Comparison of ENCODE assay signal across 9 mouse cellular contexts in genomic region chr15:80160726-80161125, GRCm38 (mm10). TPM values are rescaled to one million over a fixed set of nuclear protein-coding genes. Genes with fewer than 3 reads are reported as not detected.
DNase-seq lines count a peak whose midpoint lies in the region; ATAC-seq and TF ChIP-seq lines count a peak whose summit lies in the region.
"Had no signal": no experiment of that assay in that cellular context is flagged by ENCODE, and none has a peak within 500 bp of the region (broad histone marks: within the 10 kb centered on the region; RNA-seq: fewer than 3 reads in every experiment).

No protein-coding gene starts in this region.

- no peak for ATAC-seq in hindbrain, embryonic 16.5 days

- peaks cover 59% of the 10 kb centered on the region for H3K4me1 ChIP-seq in hindbrain, embryonic 10.5 days (replicated peaks)
- H3K4me1 ChIP-seq in hindbrain, embryonic 16.5 days (ENCODE audit: control insufficient read depth, insufficient read depth, low read depth, low read length): peaks cover 2% of the 10 kb centered on the region; the same call in 1 of the 2 replicates

- DNase-seq in hindbrain, embryonic 10.5 days (ENCODE audit: low spot score): no peak
- peak; percentile 55 for DNase-seq in 3T3-L1 (ENCODE audit: low read depth, low spot score)
- DNase-seq in gastrocnemius, postnatal 25 days: peak; percentile 51
- DNase-seq in MN1 (ENCODE audit: low spot score): no peak
- no peak for DNase-seq in right cerebral cortex, postnatal 25 days

- 86% methylated on average over 4 of the region's 4 CpGs for WGBS in hindbrain, embryonic 10.5 days
- WGBS in hindbrain, embryonic 16.5 days: 94% methylated on average over 4 of the region's 4 CpGs

- no peak overlapping the region for H3K4me2 ChIP-seq in hindbrain, embryonic 16.5 days (ENCODE audit: low read length)
- H3K4me2 ChIP-seq: neural tube, embryonic 12.5 days had no signal

- peaks cover 80% of the 10 kb centered on the region for H3K36me3 ChIP-seq in hindbrain, embryonic 10.5 days
- peaks cover 35% of the 10 kb centered on the region for H3K36me3 ChIP-seq in hindbrain, embryonic 16.5 days (ENCODE audit: control insufficient read depth, insufficient read depth, low read length)
- peaks cover 59% of the 10 kb centered on the region for H3K36me3 ChIP-seq in C2C12 (ENCODE audit: control insufficient read depth, insufficient read depth)

- peak overlapping the region; percentile 78 for H3K27ac ChIP-seq in hindbrain, embryonic 10.5 days
- no peak overlapping the region; the same call in 1 of the 2 replicates for H3K27ac ChIP-seq in hindbrain, embryonic 16.5 days (ENCODE audit: low read depth, low read length)
- H3K27ac ChIP-seq: neural tube, embryonic 12.5 days had no signal

- no peaks in the 10 kb centered on the region for H3K79me3 ChIP-seq in C2C12 (ENCODE audit: low read depth)

- no peaks in the 10 kb centered on the region for H3K9me3 ChIP-seq in hindbrain, embryonic 10.5 days
- no peaks in the 10 kb centered on the region for H3K9me3 ChIP-seq in hindbrain, embryonic 16.5 days (ENCODE audit: control insufficient read depth, low read length)
- H3K9me3 ChIP-seq: neural tube, embryonic 12.5 days had no signal

- TF ChIP-seq CTCF in C2C12 (IDR thresholded peaks at IDR 0.05; ENCODE audit: control insufficient read depth, insufficient read depth, insufficient read length): no peak

- H3K79me2 ChIP-seq in C2C12 (ENCODE audit: control insufficient read depth, insufficient read depth): no peaks in the 10 kb centered on the region

- no peak overlapping the region for H3K9ac ChIP-seq in hindbrain, embryonic 16.5 days (ENCODE audit: low read depth, low read length)
- H3K9ac ChIP-seq: neural tube, embryonic 12.5 days had no signal

- H3K27me3 ChIP-seq in hindbrain, embryonic 10.5 days (ENCODE audit: insufficient read depth, poor library complexity, severe bottlenecking): no peaks in the 10 kb centered on the region
- no peaks in the 10 kb centered on the region for H3K27me3 ChIP-seq in hindbrain, embryonic 16.5 days (replicated peaks; ENCODE audit: control insufficient read depth, insufficient read depth, low read length)
- H3K27me3 ChIP-seq in C2C12 (ENCODE audit: control insufficient read depth, insufficient read depth, insufficient read length): no peaks in the 10 kb centered on the region
- H3K27me3 ChIP-seq: neural tube, embryonic 12.5 days had no signal

- H3K4me3 ChIP-seq in hindbrain, embryonic 10.5 days: no peak overlapping the region
- no peak overlapping the region for H3K4me3 ChIP-seq in hindbrain, embryonic 16.5 days (ENCODE audit: low read length)
- H3K4me3 ChIP-seq in C2C12 (ENCODE audit: insufficient read depth, poor library complexity, severe bottlenecking): no peak overlapping the region
- H3K4me3 ChIP-seq: neural tube, embryonic 12.5 days had no signal

- peak overlapping the region; percentile 35 for H3ac ChIP-seq in C2C12 (ENCODE audit: control insufficient read depth, insufficient read length, low read depth)

TF ChIP-seq in C2C12, 6 proteins besides CTCF, POLR2A, EP300 and RAD21:
- TF ChIP-seq USF1 (IDR thresholded peaks at IDR 0.05; ENCODE audit: low read depth): no peak
- TF ChIP-seq MYOD1 (IDR thresholded peaks at IDR 0.05; ENCODE audit: control insufficient read depth, insufficient read length, low read depth): no peak
- no peak for TF ChIP-seq MAX (IDR thresholded peaks at IDR 0.05)
- TF ChIP-seq MYOG (IDR thresholded peaks at IDR 0.05; ENCODE audit: control insufficient read depth, extremely low read depth, insufficient read length): no peak
- TF ChIP-seq FOSL1 (IDR thresholded peaks at IDR 0.05; ENCODE audit: insufficient read depth, low read length, poor library complexity, severe bottlenecking): no peak
- no peak for TF ChIP-seq CEBPB (IDR thresholded peaks at IDR 0.05; ENCODE audit: low read depth)

RNA-seq across cellular contexts. Expression of gene Mgat3, which starts 12.8 kb away (rescaled TPM):
- 6.3 and 8.6 TPM in 2 replicates for polyA plus RNA-seq in hindbrain, embryonic 10.5 days (2016; fragmentation: Nextera tagmentation; extraction: Ambion mirVana)
- 15.7 and 15.8 TPM in 2 replicates for polyA plus RNA-seq in hindbrain, embryonic 16.5 days (2015; fragmentation: Nextera tagmentation; extraction: Ambion mirVana)
- polyA plus RNA-seq in C2C12 (2012; fragmentation: generic; extraction: Trizol): 19.2 TPM
- total RNA-seq in gastrocnemius, postnatal 25 days (2021): 1 to 10 TPM in 1 of 2 experiments, under 1 TPM in 1; 0.87 to 1.1 TPM
- total RNA-seq: megakaryocyte progenitor cell, adult 5-6 weeks had no signal

RNA-seq across cellular contexts. Expression of gene Tab1, which starts 27.8 kb away (rescaled TPM):
- polyA plus RNA-seq in hindbrain, embryonic 10.5 days (2016; fragmentation: Nextera tagmentation; extraction: Ambion mirVana): 41.3 and 42.8 TPM in 2 replicates
- polyA plus RNA-seq in hindbrain, embryonic 16.5 days (2015; fragmentation: Nextera tagmentation; extraction: Ambion mirVana): 37.1 and 39.9 TPM in 2 replicates
- 30.2 TPM for polyA plus RNA-seq in C2C12 (2012; fragmentation: generic; extraction: Trizol)
- total RNA-seq in gastrocnemius, postnatal 25 days (2021): 10 to 100 TPM; 13.8 to 14.6 TPM

Comparison
In these comparisons a context has a peak if more than half of its experiments do, and no peak if none do; other contexts are left out.
1. DNase-seq: peak in 3T3-L1 (single experiment) and gastrocnemius, postnatal 25 days (single experiment); none in hindbrain, embryonic 10.5 days (single experiment), MN1 (single experiment) and right cerebral cortex, postnatal 25 days (single experiment).